Mouse (Mus musculus): ENCODE data around the gene Olfr1086.

GRCm38 (mm10) chr2:86698295-86698694 lies 18.4 kb upstream of the Olfr1086 start, which contains the start of gene Olfr1087:
- TF ChIP-seq TAL1 (IDR thresholded peaks at IDR 0.05; ENCODE audit: low read length) (no peak), GATA1 (IDR thresholded peaks at IDR 0.05; ENCODE audit: low read length) (no peak)

All from erythroblast, embryonic 14.5 days (primary cell).